In the genomic region with DNA sequence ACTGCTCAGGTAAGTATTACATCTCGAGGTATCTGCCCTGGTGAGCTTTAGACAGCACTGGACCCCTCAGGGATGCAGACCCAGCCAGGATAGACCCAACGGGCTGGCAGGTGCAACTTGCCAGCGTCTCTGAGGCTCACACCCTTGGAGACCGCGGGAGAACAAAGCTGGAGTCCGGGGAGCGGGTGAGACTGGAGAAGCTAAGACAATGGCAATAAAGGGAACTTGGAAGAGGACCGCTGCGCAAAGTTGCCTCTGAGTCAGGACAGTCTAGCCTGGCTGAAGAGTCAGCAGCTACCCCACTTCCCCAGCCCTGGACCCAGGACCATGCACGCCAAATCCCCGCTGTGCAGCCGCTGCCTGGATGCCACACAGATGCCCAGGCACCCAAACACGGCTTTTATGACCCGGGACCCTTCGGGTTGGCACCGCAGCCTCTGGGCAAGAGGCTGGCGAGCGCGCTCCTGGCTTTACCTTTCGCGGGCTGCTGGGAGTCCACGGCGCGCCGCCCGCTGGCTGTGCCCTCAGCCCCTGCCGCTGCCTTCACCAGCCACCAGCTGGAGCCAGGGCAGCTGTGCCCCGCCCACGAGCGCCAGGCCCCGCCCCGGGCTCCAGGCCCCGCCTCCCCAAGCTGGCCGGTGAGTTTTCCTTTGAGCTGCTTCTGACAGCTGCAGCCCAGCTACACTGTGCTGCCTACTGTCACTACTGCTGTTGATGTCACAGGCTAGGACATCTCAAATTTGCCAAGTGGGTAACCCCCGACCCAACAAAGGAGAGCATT, we compare ENCODE assay signal across 8 mouse cellular contexts.
DNase-seq lines count a peak whose midpoint lies in the region; ATAC-seq lines count a peak whose summit lies in the region.

No protein-coding gene starts in this region.

- H3K27ac ChIP-seq in hindbrain, embryonic 11.5 days (ENCODE audit: low read depth, low read length): no peak overlapping the region

- no peaks in the 10 kb centered on the region for H3K27me3 ChIP-seq in hindbrain, embryonic 11.5 days (ENCODE audit: control insufficient read depth, insufficient read depth, low read length)

- peak; percentile 67 for DNase-seq in R1 (ENCODE audit: low read depth, low spot score)
- peak; percentile 75 to 83 for DNase-seq in cerebellum, postnatal 10 days
- DNase-seq in frontal cortex, postnatal 14 days (ENCODE audit: low spot score in 2 of 2): peak; percentile 20 to 43
- DNase-seq in hindbrain, embryonic 11.5 days (ENCODE audit: low spot score): peak; percentile 83
- DNase-seq in left cerebral cortex, postnatal 14 days (ENCODE audit: low spot score in 2 of 2): peak; percentile 23 to 50
- DNase-seq in right cerebral cortex, postnatal 10 days (ENCODE audit: low spot score in 2 of 2): peak; percentile 44 to 54
- no peak for DNase-seq in spleen, postnatal 36 days (ENCODE audit: low spot score in 2 of 2)

- no peak overlapping the region; the same call in 1 of the 2 replicates for H3K9ac ChIP-seq in hindbrain, embryonic 11.5 days (ENCODE audit: low read depth, low read length)

- H3K4me2 ChIP-seq in hindbrain, embryonic 11.5 days (replicated peaks; ENCODE audit: low read depth, low read length): peak overlapping the region; percentile 69

- no peaks in the 10 kb centered on the region for H3K36me3 ChIP-seq in hindbrain, embryonic 11.5 days (ENCODE audit: control insufficient read depth, insufficient read depth, low read length)

- H3K9me3 ChIP-seq in hindbrain, embryonic 11.5 days (ENCODE audit: control insufficient read depth, low read length): no peaks in the 10 kb centered on the region

- H3K4me1 ChIP-seq in hindbrain, embryonic 11.5 days (replicated peaks; ENCODE audit: control insufficient read depth, insufficient read depth, low read length): no peaks in the 10 kb centered on the region

- intact Hi-C loops in left cerebral cortex, postnatal 14 days (cut with DNase I): no loop called here

- peak overlapping the region; percentile 38 for H3K4me3 ChIP-seq in hindbrain, embryonic 11.5 days (ENCODE audit: low read depth, low read length)

- 3% methylated on average over 29 of the region's 35 CpGs for WGBS in hindbrain, embryonic 11.5 days

- ATAC-seq in hindbrain, embryonic 11.5 days (ENCODE audit: low FRiP score): peak; percentile 96
- ATAC-seq in megakaryocyte, adult 5-6 weeks (ENCODE audit: poor library complexity, severe bottlenecking): peak; percentile 54; the same call in 1 of the 2 replicates

Comparison
In these comparisons a context has a peak if more than half of its experiments do, and no peak if none do; other contexts are left out.
1. DNase-seq: peak in R1 (single experiment), cerebellum, postnatal 10 days (2 of 2), frontal cortex, postnatal 14 days (2 of 2), hindbrain, embryonic 11.5 days (single experiment), left cerebral cortex, postnatal 14 days (2 of 2) and right cerebral cortex, postnatal 10 days (2 of 2); none in spleen, postnatal 36 days (0 of 2).